1 mouse cellular context compared by ENCODE assay signal in genomic region chr19:5018191-5018590, GRCm38 (mm10).
TF ChIP-seq lines count a peak whose summit lies in the region.

No protein-coding gene starts in this region.

TF ChIP-seq in ES-E14, 5 proteins besides CTCF, POLR2A, EP300 and RAD21 (continued from another document):
- TF ChIP-seq ZNF384 (IDR thresholded peaks at IDR 0.05; ENCODE audit: low read depth, low read length): no peak
- TF ChIP-seq CHD2 (IDR thresholded peaks at IDR 0.05; ENCODE audit: low read depth, low read length): no peak
